Mouse (Mus musculus) frontal cortex, postnatal 25 days (tissue): ENCODE results near the gene Grm1.

Experiments
- DNase-seq, 2 experiments: peaks; one replicate each; pipeline ENCODE4 v3.0.0; 2022; ENCODE audit warnings: low spot score in 2 of 2

Grm1 gene

GRCm38 (mm10) chr10:10726501-10726900 lies 355.7 kb downstream of the Grm1 start:
- DNase-seq, result no peak

- no peak for DNase-seq
Observed at GRCm38 (mm10) chr10:10710837-10711236, 371.3 kb downstream of the Grm1 start.

- DNase-seq, result no peak
Observed at GRCm38 (mm10) chr10:10710359-10710758, 371.8 kb downstream of the Grm1 start.

DNA sequence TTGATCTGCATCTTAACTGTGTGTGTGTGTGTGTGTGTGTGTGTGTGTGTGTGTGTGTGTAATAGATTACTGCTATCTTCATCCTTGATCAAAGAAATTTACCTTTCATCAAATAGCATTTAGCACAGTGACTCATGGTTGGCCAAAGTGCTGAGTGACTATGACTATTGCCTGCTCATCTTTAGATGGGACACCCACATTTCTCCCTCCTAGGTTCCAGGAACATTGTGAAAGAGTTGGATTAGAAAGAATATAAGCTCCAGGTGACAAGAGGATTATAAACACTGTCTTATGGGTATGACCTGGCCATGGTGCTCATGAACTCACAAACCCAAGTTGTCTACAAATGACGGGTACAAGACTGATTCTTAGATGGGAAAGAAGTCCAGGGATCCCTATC lies 374.1 kb downstream of the Grm1 start:
- DNase-seq, result no peak

- DNase-seq, result no peak
Observed at GRCm38 (mm10) chr10:10701326-10701725, 380.8 kb downstream of the Grm1 start.

GRCm38 (mm10) chr10:10700903-10701302 lies 381.3 kb downstream of the Grm1 start:
- no peak for DNase-seq

GRCm38 (mm10) chr10:10697497-10697896 lies 384.7 kb downstream of the Grm1 start:
- DNase-seq, result no peak

GRCm38 (mm10) chr10:10689668-10690223 lies 392.4 kb downstream of the Grm1 start:
- DNase-seq, result no peak

- DNase-seq, result no peak
Observed at GRCm38 (mm10) chr10:10688907-10689667, 393.1 kb downstream of the Grm1 start.

DNA sequence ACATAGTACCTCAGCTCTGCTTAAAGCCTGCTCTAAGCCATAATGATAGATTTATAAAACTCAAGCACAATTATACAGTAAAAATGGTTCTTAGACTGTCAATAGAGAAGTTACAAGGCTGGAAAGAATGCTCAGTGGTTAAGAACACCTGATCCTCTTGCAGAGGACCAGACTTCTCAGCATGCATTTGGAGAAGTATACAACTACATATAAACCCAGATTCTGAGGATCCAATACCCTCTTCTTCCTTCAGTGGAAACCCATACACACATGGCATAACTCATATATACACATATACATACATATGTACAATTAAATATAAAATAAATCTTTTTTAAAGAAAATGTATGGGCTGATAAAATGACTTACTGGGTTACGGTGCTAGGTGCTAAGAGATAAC lies 401.1 kb downstream of the Grm1 start, which contains the start of gene Gm10944:
Gene Gm10944, plus strand, starts transcription at position 301 of the 400 bp plus-strand sequence.
- no peak for DNase-seq

DNA sequence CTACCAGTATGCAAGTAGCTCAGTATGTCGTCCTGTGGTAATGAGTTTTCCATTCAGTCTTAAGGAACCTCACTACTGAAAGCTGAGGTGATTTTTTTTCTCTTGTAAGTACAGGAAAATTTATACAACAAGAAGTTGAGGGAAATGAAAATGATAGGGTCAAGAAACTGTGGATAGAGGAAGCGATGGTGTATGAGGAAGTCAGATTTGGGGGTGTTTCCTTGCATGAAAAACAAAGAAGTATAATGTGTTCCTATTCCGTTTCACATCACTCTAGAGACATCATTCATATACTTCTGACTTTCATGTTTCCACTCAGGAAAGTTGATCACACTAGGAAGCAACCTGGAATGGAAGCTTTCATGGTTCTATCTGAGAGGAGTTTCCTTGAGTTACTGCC lies 422.2 kb downstream of the Grm1 start:
- no peak for DNase-seq

GRCm38 (mm10) chr10:10659161-10659560 lies 423.0 kb downstream of the Grm1 start:
- no peak for DNase-seq

DNA sequence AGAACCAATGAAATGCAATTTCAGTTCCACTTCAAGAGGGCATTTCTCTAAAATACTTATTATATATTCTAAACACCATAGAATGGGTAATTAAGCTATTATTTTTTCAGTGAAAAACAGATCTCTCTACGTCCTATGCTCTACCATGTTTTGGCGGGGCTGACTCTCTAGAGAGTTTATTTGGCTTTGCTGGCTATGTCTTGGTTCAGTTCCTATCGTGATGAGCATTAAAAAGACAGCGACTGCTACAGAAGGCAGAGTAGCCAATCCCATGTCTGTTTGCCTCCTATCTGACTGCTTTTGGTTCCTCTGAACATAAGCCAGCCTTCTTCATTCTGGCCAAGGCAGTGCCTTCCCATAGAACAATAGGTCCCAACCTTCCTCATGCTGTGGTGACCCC lies 425.5 kb downstream of the Grm1 start:
- no peak for DNase-seq

GRCm38 (mm10) chr10:10655991-10656390 lies 426.2 kb downstream of the Grm1 start:
- DNase-seq, result no peak
